Mouse (Mus musculus) ovary, postnatal 14 days (tissue): Measurements from ENCODE around the gene Ptbp2.

Experiments
- DNase-seq: peaks from one replicate; pipeline ENCODE4 v3.0.0; 2022; ENCODE audit warnings: low spot score

Ptbp2 gene

DNA sequence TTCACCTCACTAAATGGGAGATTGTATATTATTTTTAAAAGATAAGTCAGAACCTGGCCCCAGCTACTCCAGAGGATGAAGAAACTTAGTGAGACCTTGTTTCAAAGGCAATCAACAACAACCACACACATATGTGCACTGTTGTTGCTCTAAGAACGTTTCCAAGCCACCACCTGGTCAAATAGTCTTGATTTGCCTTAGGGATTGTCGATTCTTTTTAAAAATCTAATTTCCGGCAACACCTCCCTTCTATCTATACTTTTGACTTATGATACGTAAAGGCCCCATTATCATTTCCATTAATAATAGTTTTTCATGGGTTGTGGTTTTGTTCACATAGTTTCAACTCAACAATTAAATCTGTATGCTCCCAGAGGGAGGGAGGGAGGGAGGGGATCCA, at the start of gene Ptbp2:
Ptbp2 (minus strand) TSS at position 101 of the 400 bp plus-strand sequence.
- DNase-seq, result no peak

DNA sequence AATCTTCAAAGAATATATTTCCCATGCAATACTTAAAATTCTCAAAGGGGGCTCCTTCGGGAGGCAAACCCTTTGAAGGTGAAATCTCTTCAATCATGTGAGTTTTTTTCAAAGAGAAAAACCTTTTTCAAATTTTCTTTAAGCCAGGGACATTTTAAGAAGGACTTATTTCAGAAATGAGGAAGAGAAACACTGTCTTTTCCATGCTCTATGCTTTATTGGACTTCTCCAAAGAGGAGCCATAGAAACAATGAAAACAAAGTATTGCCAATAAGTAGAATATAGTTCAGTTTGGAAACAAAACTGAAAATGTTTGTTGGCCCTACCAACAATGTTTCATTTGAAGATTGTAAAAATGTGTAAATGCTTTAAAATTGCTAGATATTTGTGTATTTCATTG, 30.4 kb upstream of the Ptbp2 start:
- DNase-seq, result no peak

DNA sequence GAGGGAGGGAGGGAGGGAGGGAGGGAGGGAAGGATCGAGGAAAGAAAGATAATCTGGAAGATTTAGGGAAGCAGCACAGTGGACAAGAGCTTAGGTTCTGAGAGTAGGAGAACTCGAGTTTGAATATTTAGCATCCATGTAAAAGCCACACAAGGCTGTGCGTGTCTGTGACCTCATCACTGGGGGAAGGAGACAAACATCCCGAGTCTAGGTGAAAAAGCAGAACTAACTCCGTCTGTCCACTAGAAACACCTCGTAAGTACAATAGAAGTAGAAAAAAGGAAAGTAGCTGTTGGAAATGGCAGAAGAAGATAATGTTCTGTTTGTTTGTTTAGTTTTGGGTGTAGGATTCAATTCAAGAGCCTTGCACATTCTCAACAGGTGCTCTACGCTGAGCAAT, 21.9 kb upstream of the Ptbp2 start:
- DNase-seq, result no peak

DNA sequence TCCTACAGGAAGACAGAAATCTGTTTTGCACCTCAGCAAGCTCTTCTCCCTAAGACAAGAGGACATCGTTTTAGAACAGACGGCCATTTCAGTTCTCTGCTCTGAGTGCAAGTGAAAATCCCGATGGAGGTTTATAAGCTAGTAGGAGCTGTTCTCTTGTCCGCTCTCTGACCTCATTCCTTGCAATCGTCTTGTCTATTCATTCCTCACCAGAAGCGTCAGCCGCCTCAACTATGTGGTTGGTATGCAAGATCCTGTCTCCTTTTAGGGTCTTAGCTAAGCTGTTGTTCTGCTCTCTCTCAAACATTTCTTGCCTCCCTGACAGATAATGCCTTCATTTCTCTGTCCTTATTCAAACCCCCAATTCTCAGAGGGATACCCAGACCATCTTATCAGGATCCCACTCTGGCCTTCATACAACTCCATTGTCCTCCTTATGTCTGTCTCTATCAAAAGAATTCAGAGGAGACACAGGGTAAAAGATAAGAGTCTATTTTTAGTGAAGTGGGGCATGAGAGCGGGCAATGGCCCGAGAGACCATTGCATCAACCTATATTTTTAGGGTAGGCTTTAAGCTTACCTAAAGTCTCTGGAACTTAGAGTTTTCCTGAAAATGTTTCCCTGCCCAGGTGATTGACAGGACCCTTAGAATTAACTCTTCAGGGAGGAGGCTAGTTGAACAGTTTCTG, 10.6 kb upstream of the Ptbp2 start:
- DNase-seq, result no peak

DNA sequence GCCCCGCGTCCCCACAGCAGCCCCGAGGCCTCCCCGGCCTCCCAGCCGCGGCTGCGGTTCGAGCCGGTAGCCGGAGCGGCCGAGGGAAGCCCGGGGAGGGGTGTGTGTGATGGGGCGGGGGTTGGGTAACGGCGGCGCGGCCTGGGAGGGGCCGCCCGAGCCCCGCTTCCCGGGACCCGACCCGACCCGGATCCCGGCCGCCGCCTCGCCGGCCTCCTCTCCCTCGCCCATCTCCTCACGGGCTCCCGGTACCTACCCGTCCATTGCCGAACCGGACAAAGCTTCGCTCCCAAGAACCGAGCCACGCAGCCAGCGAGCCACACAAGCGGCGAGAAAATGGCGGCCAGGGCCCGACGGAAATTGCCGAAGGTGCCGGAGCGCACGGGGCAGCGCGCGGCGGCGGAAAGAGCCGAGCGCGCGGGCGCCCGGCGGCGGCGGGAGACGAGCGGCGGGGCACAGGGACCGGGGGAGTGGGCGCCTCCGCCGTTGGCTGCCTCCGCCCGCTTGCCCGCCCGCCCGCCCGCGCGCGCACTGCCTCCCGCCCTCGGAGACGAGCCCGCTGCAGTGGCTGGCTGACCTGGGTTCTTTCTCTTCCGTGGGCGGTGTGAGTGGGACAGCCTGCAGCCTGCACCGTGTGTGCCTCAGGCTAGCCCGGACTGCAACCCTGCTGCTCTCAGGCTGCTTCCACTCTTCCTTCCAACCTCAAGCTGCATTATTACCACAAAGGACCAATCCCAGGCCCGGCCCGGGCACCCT, 1.1 kb downstream of the Ptbp2 start:
- peak; percentile 84 for DNase-seq

DNA sequence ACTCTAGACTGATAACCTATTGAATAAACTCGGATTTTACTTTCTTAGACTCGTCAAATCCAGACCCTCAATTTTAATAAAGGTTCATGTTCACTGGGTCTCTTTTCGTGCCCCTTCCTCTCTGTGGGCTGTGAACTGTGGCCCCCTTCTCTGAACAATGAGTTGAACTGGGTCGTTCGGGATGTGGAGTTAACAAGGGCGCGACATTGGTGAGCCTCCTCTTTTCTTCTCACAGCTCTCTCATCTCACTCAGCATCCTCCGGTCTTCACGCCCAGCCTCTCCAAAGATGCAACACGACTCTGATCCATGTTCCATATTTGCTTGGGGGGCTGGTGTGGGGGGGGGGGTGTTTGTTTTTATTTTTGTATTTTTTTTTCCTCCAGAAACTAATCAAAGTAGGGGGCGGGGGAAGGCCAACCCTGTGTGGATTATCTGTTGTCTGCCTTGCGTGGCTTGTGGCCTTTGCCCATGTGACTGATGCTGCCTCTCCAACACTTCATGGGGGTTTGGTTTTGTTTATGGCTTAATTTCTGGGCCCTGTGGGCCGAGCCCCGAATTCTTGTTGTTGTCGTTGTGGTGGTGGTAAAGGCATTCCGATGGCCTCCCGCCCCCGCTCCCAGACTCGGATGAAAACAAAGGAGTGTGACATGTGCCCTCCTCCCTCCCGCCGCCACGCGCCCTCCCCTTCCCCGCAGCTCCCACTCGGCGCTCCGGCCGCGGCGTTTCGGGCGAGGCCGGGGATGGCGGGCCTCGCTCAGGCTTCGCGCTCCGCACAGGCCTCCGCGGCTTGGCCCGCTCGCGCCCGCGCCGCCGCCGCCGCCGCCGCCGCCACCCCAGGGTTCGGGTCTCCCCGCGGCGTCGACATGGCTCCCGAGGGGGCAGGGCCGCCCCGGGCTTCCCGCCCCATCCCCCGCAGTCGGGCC, 2.0 kb downstream of the Ptbp2 start:
- peak; percentile 40 for DNase-seq

DNA sequence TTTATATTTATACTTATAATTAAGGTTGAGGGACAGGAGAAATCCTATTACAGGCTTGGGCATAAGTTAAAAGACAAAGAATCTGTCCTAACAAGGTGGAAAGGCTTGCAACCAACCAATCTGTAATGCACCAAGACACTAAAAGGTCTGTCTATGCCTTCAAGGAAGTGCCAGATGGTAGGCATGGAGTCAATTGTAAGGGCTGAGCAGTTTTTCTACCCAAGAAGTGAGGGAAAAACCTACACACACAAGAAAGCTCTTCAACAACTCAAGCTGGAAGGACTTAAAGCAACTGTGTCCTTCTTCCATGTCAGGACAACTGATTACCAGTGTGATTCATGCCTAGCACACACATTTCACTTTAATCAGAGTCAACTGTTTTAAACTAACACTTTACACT, 3.4 kb downstream of the Ptbp2 start:
- DNase-seq, result no peak

DNA sequence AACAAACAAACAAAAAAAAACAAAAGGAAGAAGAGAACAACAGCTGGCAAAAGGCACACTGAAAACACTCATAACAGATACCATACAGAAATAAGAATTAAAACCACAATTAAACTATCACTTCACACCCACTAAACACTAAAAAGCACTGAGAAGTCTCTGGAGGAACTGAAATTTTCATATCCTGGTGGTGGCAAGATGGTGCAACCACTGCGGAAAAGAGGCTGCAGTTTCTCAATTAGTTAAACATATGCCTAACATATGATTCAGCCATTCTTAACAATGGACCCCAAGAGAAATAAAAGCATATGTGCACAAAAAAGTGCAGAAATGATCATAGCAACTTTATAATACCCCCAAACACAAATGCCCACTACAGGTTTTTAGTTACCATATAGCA, 5.0 kb downstream of the Ptbp2 start:
- no peak for DNase-seq

DNA sequence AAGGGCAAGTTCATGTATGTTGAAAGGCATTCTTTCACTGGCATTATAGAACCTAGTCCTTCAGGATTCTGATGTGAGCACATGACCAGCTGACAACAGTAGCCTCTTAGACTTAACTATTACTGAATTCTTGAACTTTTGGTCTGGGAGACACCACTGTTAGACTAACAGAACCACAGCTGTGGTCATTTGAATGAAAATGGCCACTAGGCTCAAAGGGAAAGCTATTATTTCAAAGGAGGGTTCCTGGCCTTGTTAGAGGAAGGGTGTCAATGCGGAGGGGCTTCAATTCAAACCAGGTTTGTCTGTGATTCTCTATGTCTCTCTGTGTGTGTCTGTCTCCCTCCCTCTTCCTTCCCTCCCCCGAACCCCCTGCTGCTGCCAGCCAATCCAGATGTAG, 5.8 kb downstream of the Ptbp2 start:
- no peak for DNase-seq

DNA sequence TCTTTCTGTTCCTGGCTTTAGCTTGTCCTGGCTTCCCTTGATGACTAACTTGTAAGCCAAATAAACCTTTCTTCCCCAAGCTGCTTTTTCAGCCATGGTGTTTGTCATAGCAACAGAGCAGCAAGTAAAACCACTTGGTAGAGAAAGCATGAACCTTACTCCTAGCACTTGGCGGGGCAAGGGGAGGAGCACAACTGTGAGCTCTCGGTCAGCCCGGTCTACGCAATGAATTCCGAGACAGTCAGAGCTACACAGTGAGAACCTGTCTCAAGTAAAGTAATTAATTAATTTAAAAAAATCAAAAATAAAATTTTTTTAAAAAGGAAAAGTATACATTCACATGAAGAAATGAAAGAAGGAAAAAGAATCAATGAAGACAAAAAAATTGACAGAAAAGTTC, 8.1 kb downstream of the Ptbp2 start:
- DNase-seq, result no peak

DNA sequence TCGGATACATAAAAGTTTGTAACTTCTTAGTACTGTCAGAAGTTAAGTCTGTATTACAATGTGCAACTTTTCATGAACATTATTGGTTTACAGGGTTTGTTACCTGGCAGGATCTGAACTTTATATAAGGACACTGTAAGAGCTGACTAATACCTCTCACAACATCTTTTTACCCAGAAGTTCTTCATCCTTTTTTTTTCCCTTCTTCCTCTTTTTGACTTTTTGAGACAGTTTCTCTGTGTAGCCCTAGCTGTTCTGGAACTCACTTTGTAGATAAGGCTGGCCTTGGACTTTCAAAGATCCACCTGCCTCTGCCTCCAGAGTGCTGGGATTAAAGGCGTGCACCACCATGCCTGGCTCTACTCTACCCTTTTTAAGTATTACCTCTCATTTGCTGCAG, 11.5 kb downstream of the Ptbp2 start:
- no peak for DNase-seq

DNA sequence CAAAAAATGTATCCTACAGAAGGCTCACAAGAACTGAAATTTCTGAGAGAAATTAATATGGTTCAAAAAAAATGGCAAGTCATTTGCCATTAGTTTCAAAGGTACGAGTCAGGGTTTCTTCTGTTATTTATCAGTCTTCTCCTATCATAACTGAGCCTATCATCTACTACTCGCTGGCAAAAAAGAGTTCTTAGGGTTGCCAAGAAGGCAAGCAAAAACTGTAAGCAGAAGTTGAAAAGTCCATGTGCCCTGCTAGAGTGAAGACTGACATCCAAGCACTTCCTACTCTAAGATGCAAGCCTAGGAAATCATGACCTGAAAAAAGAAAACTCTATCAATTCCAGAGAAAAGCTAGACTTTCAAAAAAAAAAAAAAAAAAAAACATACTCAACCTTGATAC, 20.5 kb downstream of the Ptbp2 start:
- DNase-seq, result no peak

DNA sequence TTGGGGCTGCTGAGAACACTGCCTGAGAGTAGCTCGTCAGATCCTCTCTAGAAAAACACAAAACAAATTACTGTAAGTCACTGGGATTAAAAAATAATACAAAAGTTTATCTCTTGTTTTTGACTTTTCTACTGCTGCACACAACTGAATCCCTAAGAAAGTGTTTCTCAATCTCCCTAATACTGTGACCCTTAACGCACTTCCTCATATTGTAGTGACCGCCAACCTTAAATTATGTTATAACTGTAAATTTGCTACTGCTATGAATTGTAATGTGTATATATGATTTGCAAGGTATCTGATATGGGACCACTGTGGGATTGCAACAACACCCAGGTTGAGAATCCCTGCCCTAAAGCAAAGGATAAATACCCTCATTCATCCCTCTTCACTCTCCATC, 22.5 kb downstream of the Ptbp2 start:
- DNase-seq, result no peak

DNA sequence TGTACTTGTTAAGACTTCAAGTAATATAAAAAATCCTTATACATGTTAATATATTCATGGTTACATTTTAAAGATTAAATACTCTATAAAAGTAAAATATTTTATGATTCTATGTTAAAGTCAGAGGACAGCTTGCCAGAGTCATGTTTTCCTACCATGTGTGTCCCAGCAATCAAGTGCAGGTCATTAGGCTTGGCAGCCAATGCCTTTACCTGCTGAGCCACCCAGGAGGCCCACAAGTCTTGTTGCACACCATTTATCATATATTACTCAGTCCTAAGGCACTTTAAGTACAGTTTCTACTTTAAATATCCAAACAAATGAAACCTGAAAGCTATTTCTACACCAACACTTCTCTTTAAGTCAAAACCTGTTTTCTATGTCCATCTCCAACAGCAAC, 30.5 kb downstream of the Ptbp2 start:
- DNase-seq, result no peak

DNA sequence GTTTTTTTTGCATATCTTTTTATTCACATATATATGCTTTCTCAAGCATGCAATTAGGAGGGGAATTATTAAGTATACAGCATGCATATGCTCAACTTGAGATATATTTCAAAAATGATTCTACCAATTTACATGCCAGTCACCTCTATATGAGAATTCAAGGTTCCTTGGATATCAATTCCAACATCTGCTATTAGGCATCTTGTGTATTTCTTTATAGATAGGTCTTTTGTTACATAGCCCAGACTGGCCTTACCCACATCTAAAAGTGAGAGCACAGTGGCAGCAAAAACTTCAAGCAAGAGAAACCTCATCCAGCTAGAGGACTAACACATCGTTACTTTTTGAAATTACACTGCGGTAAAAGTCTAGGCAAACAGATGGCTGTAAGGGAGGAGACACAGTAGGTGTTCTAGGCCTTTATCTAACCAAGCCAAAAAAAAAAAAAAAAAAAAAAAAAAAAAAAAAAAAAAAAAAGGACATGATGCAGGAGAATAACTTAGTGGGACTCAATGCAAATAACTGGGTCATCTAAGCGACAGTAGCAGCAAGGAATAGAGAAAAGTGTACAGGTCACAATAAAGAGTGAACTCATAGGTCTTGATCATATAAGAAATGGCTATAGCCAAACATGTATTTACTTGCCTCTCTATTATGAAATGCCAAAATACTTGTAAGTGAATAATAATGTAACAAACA, 34.6 kb downstream of the Ptbp2 start:
- no peak for DNase-seq

DNA sequence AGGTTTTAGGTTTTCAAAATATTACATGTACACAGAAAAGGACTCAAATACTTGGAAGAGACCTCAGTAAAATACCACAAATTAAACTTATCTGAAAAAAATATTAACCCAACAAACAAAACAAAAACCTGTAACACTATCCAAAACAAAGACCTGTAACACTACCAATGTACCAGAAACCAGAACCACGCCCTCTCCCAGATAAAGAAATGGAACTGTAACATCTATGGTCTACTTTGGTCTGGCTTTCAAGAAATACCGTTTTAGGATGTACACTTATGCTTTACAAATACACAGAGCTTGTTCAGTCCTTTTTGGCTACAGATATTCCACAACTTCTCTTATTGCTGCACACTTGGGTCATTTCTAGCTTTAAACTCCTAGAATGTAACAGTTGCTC, 35.1 kb downstream of the Ptbp2 start:
- no peak for DNase-seq

DNA sequence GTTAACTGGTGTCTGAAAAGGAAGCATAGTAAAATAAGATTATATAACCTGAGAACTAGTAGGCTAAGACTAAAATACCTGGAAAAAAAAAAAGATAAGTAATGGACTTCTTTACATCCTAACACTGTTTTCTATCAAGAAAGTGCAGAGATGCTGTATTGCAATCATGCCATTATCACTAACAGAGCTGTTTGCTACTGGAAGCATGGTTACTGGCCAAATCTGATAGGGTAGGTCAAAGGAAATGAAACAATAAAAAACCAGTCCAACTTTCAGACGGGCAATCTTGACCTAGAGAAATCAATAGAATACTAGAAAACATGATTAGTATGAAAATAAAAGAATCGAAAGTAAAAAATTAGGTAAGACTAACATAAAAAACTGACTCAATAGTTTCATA, 37.6 kb downstream of the Ptbp2 start:
- no peak for DNase-seq

DNA sequence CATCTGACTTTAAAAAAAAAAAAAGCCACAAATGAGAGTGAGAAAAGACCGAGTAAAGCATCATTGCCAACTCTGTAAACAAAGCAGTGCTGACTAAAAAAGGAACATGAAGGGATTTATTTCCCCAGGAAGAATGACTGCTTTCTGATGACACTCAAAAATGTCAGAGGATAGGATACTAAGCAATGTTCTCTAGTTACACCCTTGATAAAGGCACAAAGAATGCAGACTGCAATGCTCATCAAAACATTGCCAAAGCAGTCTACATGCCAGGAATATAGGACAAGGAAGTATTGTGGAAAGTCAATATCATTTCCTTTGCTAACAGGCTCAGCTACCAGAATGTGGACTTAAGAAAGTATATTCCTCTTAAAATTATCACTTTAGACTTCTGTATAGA, 38.5 kb downstream of the Ptbp2 start:
- no peak for DNase-seq

DNA sequence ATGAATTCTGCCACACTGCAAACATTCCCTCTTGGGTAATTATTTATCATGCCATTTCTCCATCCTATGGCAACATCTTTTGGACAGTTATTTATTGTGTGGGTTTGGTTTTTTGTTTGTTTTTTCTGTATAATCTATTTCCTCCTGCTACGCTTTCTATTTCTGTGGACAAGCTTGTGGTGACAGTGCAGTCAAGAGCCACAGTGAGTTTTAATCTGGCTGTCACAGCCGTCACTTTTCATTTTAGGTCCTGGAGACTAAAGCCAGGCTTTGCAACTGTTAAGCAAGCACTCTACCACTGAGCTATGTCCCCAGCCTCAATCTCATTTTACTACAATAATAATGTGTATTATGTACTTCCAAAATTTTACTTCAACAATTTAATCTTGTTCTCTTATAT, 54.4 kb downstream of the Ptbp2 start:
- DNase-seq, result no peak

DNA sequence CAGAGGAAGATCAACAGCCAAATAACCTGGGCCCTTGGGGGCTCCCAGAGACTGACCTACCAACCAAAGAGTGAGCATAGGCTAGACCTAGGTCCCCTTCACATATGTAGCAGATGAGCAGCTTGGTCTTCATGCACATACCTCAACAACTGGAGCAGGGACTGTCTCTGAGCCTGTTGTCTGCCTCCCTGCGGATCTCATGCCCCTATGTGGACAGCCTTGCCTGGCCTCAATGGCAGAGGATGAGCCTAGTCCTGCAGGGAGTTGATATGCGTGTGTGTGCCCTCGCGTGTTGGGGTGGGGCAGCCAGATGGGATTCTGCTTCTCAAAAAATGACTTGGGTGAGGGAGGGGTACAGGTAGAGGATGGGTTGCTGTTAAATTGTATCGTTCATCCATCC, 72.2 kb downstream of the Ptbp2 start:
- DNase-seq, result no peak

DNA sequence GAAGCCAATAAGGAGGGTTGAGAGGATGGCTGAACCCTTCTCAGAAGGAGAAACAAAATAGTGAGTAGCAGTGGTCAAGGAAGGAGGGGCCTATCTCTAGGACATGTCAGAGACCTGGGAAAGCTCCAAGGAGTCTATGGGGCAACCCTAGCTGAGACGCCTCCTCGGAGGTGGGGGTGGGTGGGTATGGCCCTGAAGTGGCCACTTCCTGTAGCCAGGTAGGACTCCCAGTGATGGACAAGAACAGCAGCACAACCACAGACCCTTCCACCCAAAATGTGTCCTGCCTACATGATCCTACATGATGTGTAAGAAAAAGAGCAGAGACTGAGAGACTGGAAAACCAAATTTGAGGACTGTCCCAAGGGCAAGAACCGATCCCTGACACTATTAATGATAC, 72.8 kb downstream of the Ptbp2 start:
- no peak for DNase-seq

DNA sequence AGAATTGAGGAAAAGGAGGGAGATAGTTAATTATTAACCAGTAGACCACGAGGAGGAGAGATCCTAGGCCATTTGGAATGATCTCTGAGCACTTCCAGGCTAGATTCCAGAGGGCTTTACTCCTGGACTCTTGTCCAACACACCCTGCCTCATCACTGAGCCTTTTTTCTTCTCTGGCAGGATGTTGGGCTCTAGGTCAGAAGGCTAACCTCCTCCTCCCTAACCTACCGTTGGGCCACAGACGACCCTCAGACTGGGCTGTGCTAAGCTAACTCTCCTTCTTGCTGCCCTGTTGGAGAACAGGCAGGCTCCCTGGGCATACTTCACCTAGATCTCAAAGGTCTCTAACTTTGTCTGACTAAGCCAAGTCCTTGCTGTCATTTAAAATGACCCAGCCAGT, 82.8 kb downstream of the Ptbp2 start:
- no peak for DNase-seq
